Mouse (Mus musculus): ENCODE data around the gene Kif26a. TPM values are rescaled to one million over a fixed set of nuclear protein-coding genes. Genes with fewer than 3 reads are reported as not detected.

Gene Kif26a
- polyA plus RNA-seq (2014; fragmentation: Illumina TruSeq; extraction: RNeasy Lipid Tissue Mini Kit (QIAGEN cat#74804); ENCODE audit: low read depth, low replicate concordance) = 0.50 TPM

DNA sequence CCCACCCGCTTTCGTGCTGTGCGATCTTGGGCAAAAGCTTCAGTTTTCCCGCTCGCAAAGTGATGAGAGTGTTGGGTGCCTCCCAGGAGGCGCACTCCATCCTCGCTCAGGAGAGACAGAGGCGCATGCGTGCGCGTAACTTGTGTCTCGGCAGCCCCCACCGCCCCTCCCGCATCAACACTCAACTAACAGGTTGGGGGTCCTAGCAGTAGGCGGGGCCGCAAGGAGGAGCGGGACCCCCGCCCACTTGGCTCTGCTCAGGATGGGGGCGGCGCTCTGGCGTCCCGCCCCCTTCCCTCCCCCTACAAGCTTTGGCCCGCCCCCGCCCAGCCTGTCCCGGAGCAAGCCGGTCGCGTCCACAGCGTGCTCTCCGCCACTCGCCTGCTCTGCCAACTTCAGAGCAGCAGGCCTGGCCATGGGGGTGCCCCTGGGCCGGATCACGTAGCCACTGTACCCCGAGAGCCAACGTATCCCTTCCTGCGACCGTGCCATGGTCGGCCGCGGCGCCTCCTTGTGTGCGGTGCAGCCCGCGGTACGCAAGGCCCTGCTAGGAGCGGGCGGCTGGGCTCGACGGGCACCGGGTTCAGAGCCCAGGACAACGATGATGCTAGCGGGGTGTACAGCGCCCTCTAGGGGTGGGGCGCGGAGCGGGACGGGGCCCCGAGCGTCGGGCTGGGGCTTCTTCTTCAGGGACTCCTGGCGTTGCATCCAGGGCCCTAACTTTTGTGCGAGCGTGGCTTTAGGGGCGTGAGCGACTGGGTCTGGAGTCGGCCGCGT, at the start of gene Kif26a:
Gene Kif26a, plus strand, starts transcription at position 334 of the 777 bp plus-strand sequence.

DNA sequence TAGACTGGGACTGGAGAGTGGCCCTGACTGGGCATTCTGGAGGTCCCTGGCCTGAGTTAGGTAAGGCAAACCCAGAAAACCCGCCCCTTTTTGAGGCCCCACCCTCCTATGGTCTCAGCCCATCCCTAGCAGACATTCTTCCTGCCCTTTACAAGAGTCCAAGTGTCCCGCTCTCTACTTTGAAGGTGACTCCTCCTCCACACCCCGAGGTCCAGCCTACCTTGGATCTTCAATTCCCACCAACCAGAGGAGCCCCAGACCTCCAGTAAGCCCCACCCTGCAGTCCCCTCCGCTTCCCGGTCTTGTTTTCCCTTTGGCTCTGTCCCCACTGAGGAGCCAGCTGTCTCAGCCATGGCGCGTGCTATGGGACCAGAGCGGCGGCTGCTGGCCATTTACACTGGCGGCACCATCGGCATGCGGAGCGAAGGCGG, 39.5 kb upstream of the Kif26a start, which contains the start of gene Aspg:
Gene Aspg, plus strand, starts transcription at position 139 of the 431 bp plus-strand sequence.

Other genes with a start within 250 kb of the Kif26a start
- gene Ppp1r13b, start 238.1 kb upstream of the Kif26a start, polyA plus RNA-seq (2014; fragmentation: Illumina TruSeq; extraction: RNeasy Lipid Tissue Mini Kit (QIAGEN cat#74804); ENCODE audit: low read depth, low replicate concordance) = 7.2 TPM
- gene Atp5mpl, start 179.2 kb upstream of the Kif26a start, polyA plus RNA-seq (2014; fragmentation: Illumina TruSeq; extraction: RNeasy Lipid Tissue Mini Kit (QIAGEN cat#74804); ENCODE audit: low read depth, low replicate concordance) = 1,237 TPM
- not detected for gene Tdrd9, start 174.6 kb upstream of the Kif26a start, polyA plus RNA-seq (2014; fragmentation: Illumina TruSeq; extraction: RNeasy Lipid Tissue Mini Kit (QIAGEN cat#74804); ENCODE audit: low read depth, low replicate concordance)
- not detected for gene Rd3l, start 164.9 kb upstream of the Kif26a start, polyA plus RNA-seq (2014; fragmentation: Illumina TruSeq; extraction: RNeasy Lipid Tissue Mini Kit (QIAGEN cat#74804); ENCODE audit: low read depth, low replicate concordance)
- gene Aspg, start 39.5 kb upstream of the Kif26a start, polyA plus RNA-seq (2014; fragmentation: Illumina TruSeq; extraction: RNeasy Lipid Tissue Mini Kit (QIAGEN cat#74804); ENCODE audit: low read depth, low replicate concordance) = 0.63 TPM